In genomic region chrX:102005141-102005641, GRCm38 (mm10) we compare ENCODE assay signal across 8 mouse cellular contexts.
DNase-seq lines count a peak whose midpoint lies in the region; ATAC-seq and TF ChIP-seq lines count a peak whose summit lies in the region.
"Had no signal": no experiment of that assay in that cellular context is flagged by ENCODE, and none has a peak within 500 bp of the region (broad histone marks: within the 10 kb centered on the region; RNA-seq: fewer than 3 reads in every experiment).

No protein-coding gene starts in this region.

- no peak overlapping the region for H3K4me3 ChIP-seq in liver, embryonic 12.5 days
- no peak overlapping the region for H3K4me3 ChIP-seq in liver, postnatal 0 days (ENCODE audit: low read depth, low read length)
- 0 out of 2 replicates have a peak overlapping the region, but pooled peaks have one; percentile 15 for H3K4me3 ChIP-seq in embryonic facial prominence, embryonic 15.5 days (replicated peaks)
- H3K4me3 ChIP-seq in intestine, embryonic 15.5 days (replicated peaks): peak overlapping the region; percentile 15
- peak overlapping the region; percentile 34 for H3K4me3 ChIP-seq in midbrain, embryonic 13.5 days (replicated peaks)

- no peak for TF ChIP-seq CTCF in liver, postnatal 0 days (IDR thresholded peaks at IDR 0.05; ENCODE audit: low read depth)

- H3K36me3 ChIP-seq in liver, embryonic 12.5 days: no peaks in the 10 kb centered on the region
- H3K36me3 ChIP-seq in liver, postnatal 0 days (replicated peaks; ENCODE audit: insufficient read depth, low read length): no peaks in the 10 kb centered on the region
- no peaks in the 10 kb centered on the region for H3K36me3 ChIP-seq in embryonic facial prominence, embryonic 15.5 days
- no peaks in the 10 kb centered on the region for H3K36me3 ChIP-seq in intestine, embryonic 15.5 days
- H3K36me3 ChIP-seq in midbrain, embryonic 13.5 days: no peaks in the 10 kb centered on the region

- peaks cover 91% of the 10 kb centered on the region for H3K27me3 ChIP-seq in liver, embryonic 12.5 days (replicated peaks)
- H3K27me3 ChIP-seq in liver, postnatal 0 days (ENCODE audit: insufficient read depth, low read length): peaks cover 26% of the 10 kb centered on the region
- H3K27me3 ChIP-seq in embryonic facial prominence, embryonic 15.5 days: peaks cover 34% of the 10 kb centered on the region
- H3K27me3 ChIP-seq in intestine, embryonic 15.5 days (replicated peaks): peaks cover 10% of the 10 kb centered on the region; the same call in 1 of the 2 replicates
- peaks cover 88% of the 10 kb centered on the region for H3K27me3 ChIP-seq in midbrain, embryonic 13.5 days

- 13% methylated on average over 10 of the region's 10 CpGs for WGBS in liver, embryonic 12.5 days (ENCODE audit: insufficient replicate concordance)
- WGBS in liver, postnatal 0 days (ENCODE audit: insufficient replicate concordance): 27% methylated on average over 9 of the region's 10 CpGs
- 12% methylated on average over 10 of the region's 10 CpGs for WGBS in embryonic facial prominence, embryonic 15.5 days
- WGBS in intestine, embryonic 15.5 days: 13% methylated on average over 8 of the region's 10 CpGs
- 13% methylated on average over 10 of the region's 10 CpGs for WGBS in midbrain, embryonic 13.5 days

- peak overlapping the region; percentile 35; the same call in 1 of the 2 replicates for H3K4me2 ChIP-seq in liver, embryonic 12.5 days
- H3K4me2 ChIP-seq in liver, postnatal 0 days (ENCODE audit: low read depth, low read length): no peak overlapping the region
- H3K4me2 ChIP-seq in embryonic facial prominence, embryonic 15.5 days (replicated peaks): peak overlapping the region; percentile 41
- H3K4me2 ChIP-seq in intestine, embryonic 15.5 days (replicated peaks): peak overlapping the region; percentile 51
- H3K4me2 ChIP-seq in midbrain, embryonic 13.5 days (replicated peaks): peak overlapping the region; percentile 58

- H3K9ac ChIP-seq in liver, embryonic 12.5 days: no peak overlapping the region
- no peak overlapping the region for H3K9ac ChIP-seq in liver, postnatal 0 days (replicated peaks)
- no peak overlapping the region for H3K9ac ChIP-seq in embryonic facial prominence, embryonic 15.5 days
- H3K9ac ChIP-seq in intestine, embryonic 15.5 days: no peak overlapping the region
- no peak overlapping the region; the same call in 1 of the 2 replicates for H3K9ac ChIP-seq in midbrain, embryonic 13.5 days (replicated peaks)

- ATAC-seq in liver, embryonic 12.5 days: no peak
- ATAC-seq in liver, postnatal 0 days: no peak
- peak; percentile 73; the same call in 1 of the 2 replicates for ATAC-seq in embryonic facial prominence, embryonic 15.5 days (ENCODE audit: insufficient number of reproducible peaks, low FRiP score, low TSS enrichment, low read depth)
- peak; percentile 85 for ATAC-seq in intestine, embryonic 15.5 days
- peak; percentile 41; the same call in 1 of the 2 replicates for ATAC-seq in midbrain, embryonic 13.5 days
- ATAC-seq in erythroblast, adult 5-6 weeks (replicated peaks; ENCODE audit: low FRiP score, poor library complexity, severe bottlenecking): no peak

- TF ChIP-seq EP300 in liver, postnatal 0 days (IDR thresholded peaks at IDR 0.05; ENCODE audit: low read depth): no peak

- no peak overlapping the region for H3K27ac ChIP-seq in liver, embryonic 12.5 days
- no peak overlapping the region for H3K27ac ChIP-seq in liver, postnatal 0 days (ENCODE audit: low read depth)
- H3K27ac ChIP-seq in embryonic facial prominence, embryonic 15.5 days (replicated peaks): no peak overlapping the region
- H3K27ac ChIP-seq in intestine, embryonic 15.5 days: no peak overlapping the region
- no peak overlapping the region for H3K27ac ChIP-seq in midbrain, embryonic 13.5 days
- H3K27ac ChIP-seq: macrophage had no signal

- DNase-seq in liver, postnatal 0 days: no peak
- DNase-seq in testis, postnatal 14 days (ENCODE audit: low spot score): no peak

- H3K9me3 ChIP-seq in liver, embryonic 12.5 days (replicated peaks): no peaks in the 10 kb centered on the region
- H3K9me3 ChIP-seq in liver, postnatal 0 days (ENCODE audit: low read length): no peaks in the 10 kb centered on the region
- no peaks in the 10 kb centered on the region for H3K9me3 ChIP-seq in embryonic facial prominence, embryonic 15.5 days (replicated peaks)
- H3K9me3 ChIP-seq in intestine, embryonic 15.5 days: no peaks in the 10 kb centered on the region
- no peaks in the 10 kb centered on the region for H3K9me3 ChIP-seq in midbrain, embryonic 13.5 days

- H3K4me1 ChIP-seq in liver, embryonic 12.5 days: no peaks in the 10 kb centered on the region
- H3K4me1 ChIP-seq in liver, postnatal 0 days (ENCODE audit: insufficient read depth): no peaks in the 10 kb centered on the region
- H3K4me1 ChIP-seq in embryonic facial prominence, embryonic 15.5 days: peaks cover 15% of the 10 kb centered on the region
- H3K4me1 ChIP-seq in intestine, embryonic 15.5 days (replicated peaks): 0 out of 2 replicates have a peak, but pooled peaks cover 3% of the 10 kb centered on the region
- peaks cover 16% of the 10 kb centered on the region for H3K4me1 ChIP-seq in midbrain, embryonic 13.5 days (replicated peaks)

Comparison
In these comparisons a context has a peak if more than half of its experiments do, and no peak if none do; other contexts are left out.
1. ATAC-seq: peak in embryonic facial prominence, embryonic 15.5 days (single experiment), intestine, embryonic 15.5 days (single experiment) and midbrain, embryonic 13.5 days (single experiment); none in liver, embryonic 12.5 days (single experiment), liver, postnatal 0 days (single experiment) and erythroblast, adult 5-6 weeks (single experiment).
2. H3K4me3 ChIP-seq: peak in embryonic facial prominence, embryonic 15.5 days (single experiment), intestine, embryonic 15.5 days (single experiment) and midbrain, embryonic 13.5 days (single experiment); none in liver, embryonic 12.5 days (single experiment) and liver, postnatal 0 days (single experiment).